Mouse (Mus musculus) monocyte, adult 59 days (primary cell): ENCODE measurements around the gene Mrpl23. TPM values are rescaled to one million over a fixed set of nuclear protein-coding genes. Genes with fewer than 3 reads are reported as not detected.

Source experiments
- total RNA-seq, 2 experiments: library from RNA; stranded (reverse); gene quantifications; one replicate each; pipeline ENCODE4 v1.2.4; 2023

Gene Mrpl23
- 1 to 10 TPM; 3.5 to 3.7 TPM for total RNA-seq

GRCm38 (mm10) chr7:142532671-142533058 lies at the start of gene Mrpl23:
Mrpl23 (plus strand) TSS chr7:142532686.

GRCm38 (mm10) chr7:142498575-142498974 lies 33.9 kb upstream of the Mrpl23 start, which contains the start of gene Tnnt3:
Tnnt3 (plus strand) TSS chr7:142498836.

Other genes starting within 250 kb of the Mrpl23 start
- gene Krtap5-1, start 235.6 kb upstream of the Mrpl23 start, total RNA-seq, result not detected
- gene Krtap5-4, start 229.1 kb upstream of the Mrpl23 start, total RNA-seq, result not detected
- 10 to 100 TPM in 1 of 2 experiments, 1 to 10 TPM in 1; 8.6 to 10.3 TPM for gene Ifitm10, start 158.9 kb upstream of the Mrpl23 start, total RNA-seq
- not detected for gene Gm49369, start 150.0 kb upstream of the Mrpl23 start, total RNA-seq
- 100 to 1,000 TPM; 587 to 608 TPM for gene Ctsd, start 144.6 kb upstream of the Mrpl23 start, total RNA-seq
- not detected for gene Syt8, start 97.8 kb upstream of the Mrpl23 start, total RNA-seq
- gene Tnni2, start 90.9 kb upstream of the Mrpl23 start, total RNA-seq, result 10 to 100 TPM in 1 of 2 experiments, 1 to 10 TPM in 1; 8.4 to 13.1 TPM
- 1,000 to 10,000 TPM; 1,508 to 1,740 TPM for gene Lsp1, start 71.9 kb upstream of the Mrpl23 start, total RNA-seq
- gene Tnnt3, start 33.9 kb upstream of the Mrpl23 start, total RNA-seq, result 10 to 100 TPM; 39.8 to 40.8 TPM
- gene Igf2, start 134.1 kb downstream of the Mrpl23 start, total RNA-seq, result not detected
- not detected for gene Gm49394, start 137.3 kb downstream of the Mrpl23 start, total RNA-seq
- not detected for gene Ins2, start 210.7 kb downstream of the Mrpl23 start, total RNA-seq